Mouse (Mus musculus): ENCODE data around the gene Etl4. TPM values are rescaled to one million over a fixed set of nuclear protein-coding genes. Genes with fewer than 3 reads are reported as not detected.

The Etl4 gene
- polyA plus RNA-seq, 1 experiment from 2014 or later = 38.0 TPM

DNA sequence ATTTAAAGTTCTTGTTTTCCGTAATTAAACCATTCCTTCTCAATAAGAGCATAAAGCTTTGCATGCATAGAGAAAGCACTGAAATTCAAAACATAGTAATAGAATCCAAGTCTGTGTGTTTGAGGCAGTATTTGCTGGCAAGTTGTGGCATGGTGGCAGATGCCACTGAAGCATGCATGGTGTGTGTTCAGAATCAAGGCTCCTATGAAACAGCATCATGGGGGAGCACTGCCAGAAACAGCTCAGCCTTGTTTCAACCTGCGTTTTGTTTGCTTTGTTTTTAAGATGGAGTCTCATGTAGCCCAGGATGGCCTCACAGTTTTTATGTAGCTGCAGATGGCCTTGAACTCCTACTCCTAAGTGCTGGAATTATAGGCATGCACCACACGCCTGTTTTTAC lies 614.1 kb downstream of the Etl4 start:
- Histone ChIP-seq H3K27me3 (ENCODE audit: insufficient read depth, low read length) (no peaks in the 10 kb centered on the region), H3K4me3 (replicated peaks; ENCODE audit: low read depth, low read length) (no peak overlapping the region), H3K27ac (no peak overlapping the region), H3K4me1 (replicated peaks; ENCODE audit: insufficient read depth, low read length) (peaks cover 12% of the 10 kb centered on the region; the same call in 1 of the 2 replicates), H3K36me3 (ENCODE audit: insufficient read depth, low read length) (no peaks in the 10 kb centered on the region), H3K9me3 (replicated peaks; ENCODE audit: low read length) (no peaks in the 10 kb centered on the region), H3K4me2 (ENCODE audit: low read length) (no peak overlapping the region), H3K9ac (ENCODE audit: low read depth, low read length) (no peak overlapping the region)
- WGBS = 79% methylated on average over 3 of the region's 3 CpGs
- no peak for DNase-seq (ENCODE audit: low spot score)
- TF ChIP-seq CTCF (IDR thresholded peaks at IDR 0.05; ENCODE audit: low read depth) = no peak
- no peak for ATAC-seq (replicated peaks; ENCODE audit: low FRiP score, low read depth)

- Histone ChIP-seq H3K27me3 (ENCODE audit: insufficient read depth, low read length) (no peaks in the 10 kb centered on the region), H3K27ac (peak overlapping the region; percentile 59; the same call in 1 of the 2 replicates), H3K4me2 (ENCODE audit: low read length) (no peak overlapping the region), H3K4me3 (replicated peaks; ENCODE audit: low read depth, low read length) (no peak overlapping the region), H3K9ac (ENCODE audit: low read depth, low read length) (no peak overlapping the region), H3K9me3 (replicated peaks; ENCODE audit: low read length) (no peaks in the 10 kb centered on the region), H3K4me1 (replicated peaks; ENCODE audit: insufficient read depth, low read length) (peaks cover 12% of the 10 kb centered on the region; the same call in 1 of the 2 replicates), H3K36me3 (ENCODE audit: insufficient read depth, low read length) (peaks cover 13% of the 10 kb centered on the region)
- DNase-seq (ENCODE audit: low spot score) = peak; percentile 53
- WGBS = 19% methylated on average over 4 of the region's 4 CpGs
- peak; percentile 48 for TF ChIP-seq CTCF (IDR thresholded peaks at IDR 0.05; ENCODE audit: low read depth)
- ATAC-seq (replicated peaks; ENCODE audit: low FRiP score, low read depth) = 0 out of 2 replicates have a peak, but pooled peaks have one; percentile 49
These were observed 616.5 kb downstream of the Etl4 start for GRCm38 (mm10) chr2:20525879-20526593.

DNA sequence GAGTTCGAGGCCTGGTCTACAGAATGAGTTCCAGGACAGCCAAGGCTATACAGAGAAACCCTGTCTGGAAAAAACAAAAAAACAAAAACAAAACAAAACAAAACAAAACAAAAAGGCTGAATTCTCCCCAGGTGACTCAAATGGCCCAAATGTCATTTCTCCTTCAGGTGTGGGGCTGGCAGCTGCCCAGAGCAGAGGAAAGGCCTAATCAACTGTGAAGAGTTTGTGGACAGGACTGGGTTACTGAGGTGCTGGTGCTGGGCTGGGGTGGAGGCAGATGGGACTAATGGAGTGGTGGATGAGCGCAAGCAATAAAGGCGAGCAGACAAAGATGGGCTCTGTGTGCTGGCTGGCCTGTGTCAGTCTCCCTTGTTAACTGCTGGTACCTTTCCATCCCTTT lies 617.3 kb downstream of the Etl4 start:
- ATAC-seq (replicated peaks; ENCODE audit: low FRiP score, low read depth) = no peak
- WGBS = 94% methylated on average over 3 of the region's 3 CpGs
- H3K27ac ChIP-seq = peak overlapping the region; percentile 59; the same call in 1 of the 2 replicates
- TF ChIP-seq CTCF (IDR thresholded peaks at IDR 0.05; ENCODE audit: low read depth) = no peak
- H3K9ac ChIP-seq (ENCODE audit: low read depth, low read length) = no peak overlapping the region
- no peaks in the 10 kb centered on the region for H3K9me3 ChIP-seq (replicated peaks; ENCODE audit: low read length)
- peaks cover 14% of the 10 kb centered on the region for H3K36me3 ChIP-seq (ENCODE audit: insufficient read depth, low read length)
- H3K4me3 ChIP-seq (replicated peaks; ENCODE audit: low read depth, low read length) = no peak overlapping the region
- H3K4me2 ChIP-seq (ENCODE audit: low read length) = no peak overlapping the region
- no peak for DNase-seq (ENCODE audit: low spot score)
- H3K4me1 ChIP-seq (replicated peaks; ENCODE audit: insufficient read depth, low read length) = peaks cover 5% of the 10 kb centered on the region; the same call in 1 of the 2 replicates
- H3K27me3 ChIP-seq (ENCODE audit: insufficient read depth, low read length) = no peaks in the 10 kb centered on the region

- peaks cover 21% of the 10 kb centered on the region for H3K36me3 ChIP-seq (ENCODE audit: insufficient read depth, low read length)
- H3K27me3 ChIP-seq (ENCODE audit: insufficient read depth, low read length) = no peaks in the 10 kb centered on the region
- no peak for ATAC-seq (replicated peaks; ENCODE audit: low FRiP score, low read depth)
- H3K27ac ChIP-seq = no peak overlapping the region
- 0 out of 2 replicates have a peak, but pooled peaks cover 5% of the 10 kb centered on the region for H3K4me1 ChIP-seq (replicated peaks; ENCODE audit: insufficient read depth, low read length)
- no peak overlapping the region for H3K9ac ChIP-seq (ENCODE audit: low read depth, low read length)
- WGBS = 16% methylated on average over 3 of the region's 3 CpGs
- no peak for DNase-seq (ENCODE audit: low spot score)
- no peaks in the 10 kb centered on the region for H3K9me3 ChIP-seq (replicated peaks; ENCODE audit: low read length)
- H3K4me2 ChIP-seq (ENCODE audit: low read length) = no peak overlapping the region
- H3K4me3 ChIP-seq (replicated peaks; ENCODE audit: low read depth, low read length) = no peak overlapping the region
- TF ChIP-seq CTCF (IDR thresholded peaks at IDR 0.05; ENCODE audit: low read depth) = no peak
These were observed 623.0 kb downstream of the Etl4 start for GRCm38 (mm10) chr2:20532623-20533022.

DNA sequence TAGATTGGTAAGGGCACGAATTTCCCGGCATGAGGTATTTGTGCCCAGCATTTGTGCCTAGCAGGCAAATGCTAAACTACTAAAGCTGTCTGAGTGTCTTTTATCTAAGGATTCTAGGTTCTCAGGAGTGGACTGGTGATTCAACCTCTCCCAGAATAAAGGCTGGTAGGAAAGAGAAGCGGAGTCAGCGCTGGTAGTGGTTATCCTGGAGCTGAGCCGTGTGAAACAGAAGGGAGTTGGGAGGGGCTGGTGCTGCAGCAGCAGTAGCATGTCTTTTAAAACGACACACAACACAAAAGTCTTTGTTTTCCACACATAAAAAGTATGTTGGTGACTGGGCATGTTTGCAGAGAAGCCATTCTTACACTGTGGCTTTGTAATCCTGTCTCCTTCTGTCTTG lies 628.2 kb downstream of the Etl4 start:
- H3K9ac ChIP-seq (ENCODE audit: low read depth, low read length) = no peak overlapping the region
- H3K36me3 ChIP-seq (ENCODE audit: insufficient read depth, low read length) = 0 out of 2 replicates have a peak, but pooled peaks cover 8% of the 10 kb centered on the region
- H3K4me2 ChIP-seq (ENCODE audit: low read length) = no peak overlapping the region
- DNase-seq (ENCODE audit: low spot score) (no peak), ATAC-seq (replicated peaks; ENCODE audit: low FRiP score, low read depth) (no peak)
- no peak overlapping the region for H3K4me3 ChIP-seq (replicated peaks; ENCODE audit: low read depth, low read length)
- H3K27me3 ChIP-seq (ENCODE audit: insufficient read depth, low read length) = no peaks in the 10 kb centered on the region
- no peak for TF ChIP-seq CTCF (IDR thresholded peaks at IDR 0.05; ENCODE audit: low read depth)
- no peaks in the 10 kb centered on the region for H3K4me1 ChIP-seq (replicated peaks; ENCODE audit: insufficient read depth, low read length)
- H3K27ac ChIP-seq = no peak overlapping the region
- H3K9me3 ChIP-seq (replicated peaks; ENCODE audit: low read length) = no peaks in the 10 kb centered on the region
- 67% methylated on average over 6 of the region's 6 CpGs for WGBS

DNA sequence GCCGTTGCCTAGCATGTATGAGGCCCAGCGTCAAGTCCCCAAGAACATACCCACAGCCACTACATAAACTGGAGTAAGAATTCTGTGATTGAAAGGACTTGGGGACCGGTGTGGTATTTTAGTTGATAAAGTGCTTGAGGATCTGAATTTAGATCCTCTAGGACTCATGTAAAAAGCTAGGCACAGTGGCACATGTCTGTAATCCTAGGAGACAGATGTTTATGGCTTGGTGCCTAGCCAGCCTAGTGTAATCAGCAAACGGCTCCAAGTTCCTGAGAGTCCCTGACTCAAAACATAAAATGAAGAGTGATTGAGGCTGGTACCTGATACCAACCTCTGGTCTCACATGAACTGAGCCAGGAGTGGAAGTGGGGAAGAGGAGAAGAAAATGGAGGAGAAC lies 629.3 kb downstream of the Etl4 start:
- no peak overlapping the region for H3K4me2 ChIP-seq (ENCODE audit: low read length)
- 78% methylated on average over 4 of the region's 4 CpGs for WGBS
- no peaks in the 10 kb centered on the region for H3K9me3 ChIP-seq (replicated peaks; ENCODE audit: low read length)
- H3K9ac ChIP-seq (ENCODE audit: low read depth, low read length) = no peak overlapping the region
- TF ChIP-seq CTCF (IDR thresholded peaks at IDR 0.05; ENCODE audit: low read depth) = no peak
- no peaks in the 10 kb centered on the region for H3K27me3 ChIP-seq (ENCODE audit: insufficient read depth, low read length)
- ATAC-seq (replicated peaks; ENCODE audit: low FRiP score, low read depth) (no peak), DNase-seq (ENCODE audit: low spot score) (no peak)
- no peak overlapping the region for H3K27ac ChIP-seq
- no peaks in the 10 kb centered on the region for H3K4me1 ChIP-seq (replicated peaks; ENCODE audit: insufficient read depth, low read length)
- H3K4me3 ChIP-seq (replicated peaks; ENCODE audit: low read depth, low read length) = no peak overlapping the region
- H3K36me3 ChIP-seq (ENCODE audit: insufficient read depth, low read length) = 0 out of 2 replicates have a peak, but pooled peaks cover 8% of the 10 kb centered on the region
